Mouse (Mus musculus): Measurements from ENCODE around the gene Gm12184.

GRCm38 (mm10) chr11:48782243-48782642 lies 44.2 kb downstream of the Gm12184 start:
- TF ChIP-seq CTCF (IDR thresholded peaks at IDR 0.05; ENCODE audit: insufficient read depth, low read length), result no peak
- no peak for TF ChIP-seq POLR2A (IDR thresholded peaks at IDR 0.05; ENCODE audit: borderline replicate concordance, extremely low read depth, low read depth, low read length)

Measured in lung, adult 2 months (tissue).